Mouse (Mus musculus): ENCODE measurements around the gene Dlgap1. TPM values are rescaled to one million over a fixed set of nuclear protein-coding genes. Genes with fewer than 3 reads are reported as not detected.
"Not testable (repeated sequence)": the region's sequence is repeated elsewhere in the genome, so short reads cannot be mapped to it uniquely, and the experiment has no call there.

The Dlgap1 gene
- total RNA-seq, 2 experiments from 2014 or later: 254 to 263 TPM

GRCm38 (mm10) chr17:70521058-70521851 is 552.4 kb downstream of the Dlgap1 start:
- DNase-seq (ENCODE audit: low spot score in 2 of 2): no peak

GRCm38 (mm10) chr17:70521971-70522370 is 553.1 kb downstream of the Dlgap1 start:
- DNase-seq (ENCODE audit: low spot score in 2 of 2): peak; percentile 40 to 61

GRCm38 (mm10) chr17:70525990-70526389 is 557.1 kb downstream of the Dlgap1 start:
- DNase-seq (ENCODE audit: low spot score in 2 of 2): no peak

- DNase-seq (ENCODE audit: low spot score in 2 of 2): peak; percentile 24 to 39
These were observed 558.2 kb downstream of the Dlgap1 start for GRCm38 (mm10) chr17:70527101-70527500.

GRCm38 (mm10) chr17:70528196-70529187 is 559.6 kb downstream of the Dlgap1 start:
- no peak for DNase-seq (ENCODE audit: low spot score in 2 of 2)

GRCm38 (mm10) chr17:70534321-70534720 is 565.4 kb downstream of the Dlgap1 start:
- no peak for DNase-seq (ENCODE audit: low spot score in 2 of 2)

- no peak for DNase-seq (ENCODE audit: low spot score in 2 of 2)
These were observed 572.9 kb downstream of the Dlgap1 start for GRCm38 (mm10) chr17:70541816-70542215.

- DNase-seq (ENCODE audit: low spot score in 2 of 2): no peak
These were observed 581.9 kb downstream of the Dlgap1 start for GRCm38 (mm10) chr17:70550793-70551192.

- DNase-seq (ENCODE audit: low spot score in 2 of 2): no peak
These were observed 592.7 kb downstream of the Dlgap1 start for GRCm38 (mm10) chr17:70561547-70561946.

GRCm38 (mm10) chr17:70570848-70571247 is 602.0 kb downstream of the Dlgap1 start:
- no peak for DNase-seq (ENCODE audit: low spot score in 2 of 2)

- DNase-seq (ENCODE audit: low spot score in 2 of 2): peak in 1 of 2 experiments; percentile 32
These were observed 614.2 kb downstream of the Dlgap1 start for GRCm38 (mm10) chr17:70583042-70583441.

- no peak for DNase-seq (ENCODE audit: low spot score in 2 of 2)
These were observed 618.0 kb downstream of the Dlgap1 start for GRCm38 (mm10) chr17:70586735-70587425.

- DNase-seq (ENCODE audit: low spot score in 2 of 2): not testable (repeated sequence)
These were observed 619.2 kb downstream of the Dlgap1 start for GRCm38 (mm10) chr17:70587975-70588630.

- DNase-seq (ENCODE audit: low spot score in 2 of 2): no peak
These were observed 619.8 kb downstream of the Dlgap1 start for GRCm38 (mm10) chr17:70588691-70589090.

GRCm38 (mm10) chr17:70589140-70589539 is 620.3 kb downstream of the Dlgap1 start:
- DNase-seq (ENCODE audit: low spot score in 2 of 2): no peak

GRCm38 (mm10) chr17:70590506-70590905 is 621.6 kb downstream of the Dlgap1 start:
- DNase-seq (ENCODE audit: low spot score in 2 of 2): no peak

GRCm38 (mm10) chr17:70594277-70594676 is 625.4 kb downstream of the Dlgap1 start:
- DNase-seq (ENCODE audit: low spot score in 2 of 2): no peak

- DNase-seq (ENCODE audit: low spot score in 2 of 2): no peak
These were observed 627.5 kb downstream of the Dlgap1 start for GRCm38 (mm10) chr17:70596326-70596725.

- DNase-seq (ENCODE audit: low spot score in 2 of 2): no peak
These were observed 631.6 kb downstream of the Dlgap1 start for GRCm38 (mm10) chr17:70600462-70600861.

- no peak for DNase-seq (ENCODE audit: low spot score in 2 of 2)
These were observed 633.2 kb downstream of the Dlgap1 start for GRCm38 (mm10) chr17:70602051-70602450.

GRCm38 (mm10) chr17:70605659-70606058 is 636.8 kb downstream of the Dlgap1 start:
- no peak for DNase-seq (ENCODE audit: low spot score in 2 of 2)

Measured in layer of hippocampus, postnatal 10 days (tissue).